Mouse (Mus musculus) sigmoid colon, adult 10 weeks (tissue): ENCODE data around the gene Zbtb37. TPM values are rescaled to one million over a fixed set of nuclear protein-coding genes. Genes with fewer than 3 reads are reported as not detected.

Experiments used
- polyA plus RNA-seq: library from polyadenylated mRNA; stranded (reverse); fragments of 350-450 nt; fragmentation: Illumina TruSeq; extraction: RNeasy Lipid Tissue Mini Kit (QIAGEN cat#74804); gene quantifications from one replicate; pipeline ENCODE4 v1.2.3, GENCODE M21; 2014; ENCODE audit warnings: low read depth, low replicate concordance

Gene Zbtb37
- 9.0 TPM for polyA plus RNA-seq

DNA sequence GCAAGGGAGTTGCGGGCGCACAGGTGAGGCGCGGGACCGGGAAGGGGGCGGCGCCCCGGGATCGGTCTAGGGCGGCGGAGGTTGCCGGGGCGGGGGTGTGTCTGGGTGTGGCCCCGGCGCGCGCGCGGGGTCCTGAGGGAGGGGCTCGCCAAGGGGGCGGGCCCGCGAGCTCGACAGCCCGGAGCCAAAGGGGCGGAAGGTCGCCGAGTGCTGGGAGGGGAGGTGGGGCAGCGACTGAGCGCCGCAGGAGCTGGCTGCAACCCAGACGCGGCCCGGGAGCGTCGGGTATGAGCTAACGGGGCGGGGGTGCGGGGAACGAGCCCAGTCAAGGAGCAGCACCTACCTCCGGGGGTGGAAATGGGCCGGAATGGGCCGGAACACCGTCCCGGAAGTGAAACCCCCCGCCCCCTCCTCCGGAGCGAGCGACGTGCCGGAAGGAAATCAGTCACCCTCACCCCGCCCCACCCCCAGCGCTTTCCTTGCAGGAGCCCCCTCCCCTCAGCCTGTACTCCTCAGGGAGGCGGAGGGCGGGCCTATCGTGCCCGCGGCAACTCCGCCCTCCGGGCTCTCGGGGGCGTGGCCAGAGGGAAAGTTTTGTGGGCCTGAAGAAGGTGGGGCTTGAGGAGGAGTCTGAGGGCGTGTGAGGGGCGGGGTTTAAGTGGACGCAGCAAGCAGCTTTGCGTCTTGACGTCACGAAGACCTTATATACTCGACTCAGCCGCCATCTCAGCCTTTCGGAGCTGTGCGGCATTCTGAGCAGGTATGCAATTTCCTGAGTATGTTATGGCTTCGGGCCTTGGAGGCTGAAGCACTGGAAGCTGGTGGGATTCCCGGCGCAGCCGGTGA, at the start of gene Zbtb37:
Gene Zbtb37, minus strand, starts transcription at position 415 of the 846 bp plus-strand sequence.

DNA sequence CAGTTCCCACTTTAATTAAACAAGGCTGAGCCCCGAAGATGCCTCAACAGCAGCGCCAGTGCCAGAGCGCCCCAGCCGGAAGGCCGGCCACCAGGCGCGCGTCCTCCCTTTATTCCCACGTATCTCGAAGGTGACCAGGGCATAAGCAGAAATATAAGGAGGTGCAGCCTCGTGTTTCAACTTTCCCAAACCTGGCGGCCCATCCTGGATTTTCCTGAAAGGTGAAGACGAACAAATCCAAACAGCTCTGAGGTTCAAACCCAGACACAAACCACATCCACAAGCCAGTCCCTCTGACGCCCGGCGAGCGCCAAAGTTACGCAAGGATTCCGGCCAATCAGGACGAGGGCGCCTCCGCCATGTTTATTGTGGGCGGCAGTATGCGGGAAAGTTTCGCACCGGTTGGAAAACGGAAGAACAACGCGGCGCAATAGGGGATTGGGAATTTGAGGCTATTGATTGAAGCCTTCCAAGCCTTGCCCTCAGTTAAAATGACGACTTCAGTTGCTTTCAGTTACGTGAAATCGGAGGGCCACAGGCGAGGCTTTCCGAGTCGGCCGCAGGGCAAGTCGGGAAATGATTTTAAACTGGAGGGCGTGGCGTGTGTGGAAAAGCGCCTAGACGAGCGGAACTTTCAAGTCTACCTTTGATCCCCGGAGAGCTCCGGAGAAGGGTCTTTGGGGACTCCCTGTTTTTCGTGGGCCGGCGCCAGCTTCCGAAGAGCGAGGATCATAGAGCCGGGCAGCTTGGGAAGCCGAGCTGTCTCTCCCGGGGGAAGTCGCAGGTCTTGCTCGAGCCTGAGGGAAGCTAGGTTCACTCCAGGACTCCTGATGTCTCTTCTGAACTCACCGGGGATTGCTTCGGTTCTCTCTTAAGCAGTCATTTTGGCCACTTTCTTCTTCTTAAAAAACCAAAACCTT, 36.0 kb upstream of the Zbtb37 start, which contains the start of the genes Dars2 and Cenpl:
Gene Dars2, minus strand, starts transcription at position 307 of the 920 bp plus-strand sequence.
Gene Cenpl, plus strand, starts transcription at position 362 of the 920 bp plus-strand sequence.

DNA sequence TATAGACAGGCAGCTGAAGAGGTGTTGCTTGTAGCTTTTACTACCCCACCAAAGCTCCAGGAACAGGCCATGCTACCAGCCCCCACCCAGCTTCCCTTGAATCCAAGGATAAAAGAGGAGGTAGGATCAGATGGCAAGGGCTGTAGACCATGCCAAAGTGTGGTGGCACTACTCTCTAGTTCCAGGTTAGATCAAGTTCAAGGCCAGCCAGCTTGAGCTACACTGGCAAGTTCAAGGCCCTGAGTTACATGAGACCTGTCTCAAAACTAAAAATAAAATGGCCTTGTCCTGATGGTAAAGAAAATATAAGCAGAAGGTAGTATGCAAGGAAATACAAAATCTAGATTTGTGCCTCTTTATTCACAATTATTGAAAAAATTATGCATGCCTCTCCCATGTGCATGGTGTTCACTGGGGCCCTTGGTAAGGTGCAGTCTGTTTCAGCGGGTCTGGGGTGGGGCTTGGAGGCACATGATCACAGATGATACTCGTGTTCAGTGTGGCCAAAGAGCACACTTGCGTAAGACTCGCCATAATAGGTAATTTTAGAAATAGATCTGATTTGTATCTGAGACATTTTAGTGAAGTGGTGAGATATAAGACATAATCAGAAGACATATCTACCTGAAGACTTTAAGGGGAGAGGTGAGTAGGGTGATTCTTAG, 56.4 kb downstream of the Zbtb37 start, which contains the start of gene Serpinc1:
Gene Serpinc1, plus strand, starts transcription at position 515 of the 665 bp plus-strand sequence.

Other genes starting within 250 kb of the Zbtb37 start
- 181 TPM for gene Rabgap1l, start 241.6 kb downstream of the Zbtb37 start, polyA plus RNA-seq
- gene Rc3h1, start 128.4 kb downstream of the Zbtb37 start, polyA plus RNA-seq: 55.8 TPM
- gene Serpinc1, start 56.3 kb downstream of the Zbtb37 start, polyA plus RNA-seq: 0.76 TPM
- 13.1 TPM for gene Dars2, start 35.8 kb upstream of the Zbtb37 start, polyA plus RNA-seq
- gene Cenpl, start 35.9 kb upstream of the Zbtb37 start, polyA plus RNA-seq: 25.2 TPM
- gene Klhl20, start 96.7 kb upstream of the Zbtb37 start, polyA plus RNA-seq: 32.4 TPM
- gene Ankrd45, start 107.8 kb upstream of the Zbtb37 start, polyA plus RNA-seq: 0.79 TPM
- not detected for gene Tex50, start 124.5 kb upstream of the Zbtb37 start, polyA plus RNA-seq
- 2,850 TPM for gene Prdx6, start 216.4 kb upstream of the Zbtb37 start, polyA plus RNA-seq